Mouse (Mus musculus) MEL (cell line): ENCODE data around the gene Mrvi1. TPM values are rescaled to one million over a fixed set of nuclear protein-coding genes. Genes with fewer than 3 reads are reported as not detected.
A peak's percentile ranks its signal among the peaks of the same experiment; 100 is the strongest.

Source experiments
- DNase-seq: peaks from one replicate; pipeline ENCODE4 v3.0.0; 2011; ENCODE audit warnings: low read depth, low spot score
- H3K27ac ChIP-seq: 2 replicates; pipeline ENCODE4 v1.5.1; 2012; ENCODE audit warnings: low read depth, mild to moderate bottlenecking, control low read depth, low read length, moderate library complexity; ENCODE audit not compliant: control insufficient read depth
- H3K27me3 ChIP-seq, 2 experiments: fragments of 150-350 bp in 1 of 2; sonication (generic) in 1 of 2; 2 replicates each; pipeline ENCODE4 v1.6.1; 2012; ENCODE audit warnings: low read length in 2 of 2, mild to moderate bottlenecking in 2 of 2, improper control_type of control experiment in 1 of 2, moderate library complexity in 1 of 2; ENCODE audit not compliant: insufficient read depth in 2 of 2, control insufficient read depth in 1 of 2
- H3K36me3 ChIP-seq, 2 experiments: 2 replicates each; pipeline ENCODE4 v1.6.1; 2012 to 2014; ENCODE audit warnings: low read length in 2 of 2, improper control_type of control experiment in 1 of 2, inconsistent platforms in 1 of 2, mild to moderate bottlenecking in 1 of 2; ENCODE audit not compliant: insufficient read depth in 2 of 2, control insufficient read depth in 1 of 2
- H3K4me1 ChIP-seq, 2 experiments: fragments of 150-350 bp in 1 of 2; sonication (generic) in 1 of 2; 2 replicates each; pipeline ENCODE4 v1.6.1; 2012; ENCODE audit warnings: low read length in 2 of 2, improper control_type of control experiment in 1 of 2, mild to moderate bottlenecking in 1 of 2; ENCODE audit not compliant: insufficient read depth in 2 of 2, control insufficient read depth in 1 of 2
- H3K4me3 ChIP-seq, 2 experiments: fragments of 150-350 bp in 1 of 2; sonication (generic) in 1 of 2; 2 replicates each; pipeline ENCODE4 v1.5.1; 2012; ENCODE audit warnings: low read depth in 2 of 2, low read length in 2 of 2, mild to moderate bottlenecking in 2 of 2, moderate library complexity in 2 of 2, control low read depth in 1 of 2, improper control_type of control experiment in 1 of 2; ENCODE audit not compliant: control insufficient read depth in 1 of 2, insufficient read depth in 1 of 2
- H3K79me2 ChIP-seq: 2 replicates; pipeline ENCODE4 v1.6.1; 2012; ENCODE audit warnings: mild to moderate bottlenecking, low read length, moderate library complexity; ENCODE audit not compliant: control insufficient read depth, poor library complexity, insufficient read depth
- H3K9ac ChIP-seq: 2 replicates; pipeline ENCODE4 v1.6.1; 2012; ENCODE audit warnings: low read depth, mild to moderate bottlenecking, control low read depth, low read length, moderate library complexity; ENCODE audit not compliant: control insufficient read depth, poor library complexity, severe bottlenecking
- H3K9me3 ChIP-seq: fragments of 150-350 bp; sonication (generic); replicated peaks from 2 replicates; pipeline ENCODE4 v1.6.1; 2012; ENCODE audit warnings: mild to moderate bottlenecking, low read length, improper control_type of control experiment, moderate library complexity; ENCODE audit not compliant: insufficient read depth
- BHLHE40 ChIP-seq: IDR thresholded peaks from 2 replicates; pipeline ENCODE4 v1.6.1; 2012; ENCODE audit warnings: low read depth, mild to moderate bottlenecking, inconsistent platforms, low read length, improper control_type of control experiment, borderline replicate concordance
- CTCF ChIP-seq, 3 experiments: IDR thresholded peaks in 2 of 3; conservative IDR thresholded peaks in 1 of 3; 2 replicates each; pipeline ENCODE4 v1.5.1; 2011 to 2012; ENCODE audit warnings: low read length in 3 of 3, low read depth in 2 of 3, mild to moderate bottlenecking in 2 of 3, improper control_type of control experiment in 1 of 3, inconsistent platforms in 1 of 3, mixed read lengths in 1 of 3, moderate library complexity in 1 of 3; ENCODE audit not compliant: control insufficient read depth in 1 of 3, insufficient read depth in 1 of 3, poor library complexity in 1 of 3, severe bottlenecking in 1 of 3
- EP300 ChIP-seq, 2 experiments: IDR thresholded peaks; 2 replicates each; pipeline ENCODE4 v1.6.1; 2011; ENCODE audit warnings: improper control_type of control experiment in 2 of 2, low read length in 2 of 2, low read depth in 1 of 2, mild to moderate bottlenecking in 1 of 2
- GATA1 ChIP-seq: IDR thresholded peaks from 2 replicates; pipeline ENCODE4 v1.6.1; 2011; ENCODE audit warnings: low read depth, low read length, improper control_type of control experiment
- JUND ChIP-seq: IDR thresholded peaks from 2 replicates; pipeline ENCODE4 v1.6.1; 2011; ENCODE audit warnings: low read depth, mild to moderate bottlenecking, improper control_type of control experiment, low read length
- MAFK ChIP-seq: IDR thresholded peaks from 2 replicates; pipeline ENCODE4 v1.6.1; 2011; ENCODE audit warnings: low read depth, mild to moderate bottlenecking, low read length, improper control_type of control experiment, borderline replicate concordance
- MAZ ChIP-seq: IDR thresholded peaks from 2 replicates; pipeline ENCODE4 v1.6.1; 2012; ENCODE audit warnings: low read depth, mild to moderate bottlenecking, inconsistent platforms, low read length, improper control_type of control experiment
- MEF2A ChIP-seq: IDR thresholded peaks from 2 replicates; pipeline ENCODE4 v1.6.1; 2014; ENCODE audit warnings: low read depth, mild to moderate bottlenecking, inconsistent platforms, low read length, improper control_type of control experiment; ENCODE audit not compliant: poor library complexity, insufficient replicate concordance, severe bottlenecking; ENCODE audit errors: extremely low read depth
- MXI1 ChIP-seq: IDR thresholded peaks from 2 replicates; pipeline ENCODE4 v1.6.1; 2011; ENCODE audit warnings: mild to moderate bottlenecking, low read depth, low read length, improper control_type of control experiment
- MYC ChIP-seq: IDR thresholded peaks from 2 replicates; pipeline ENCODE4 v1.6.1; 2011; ENCODE audit warnings: low read depth, mild to moderate bottlenecking, low read length, improper control_type of control experiment, moderate library complexity
- POLR2AphosphoS5 ChIP-seq: IDR thresholded peaks from 2 replicates; pipeline ENCODE4 v1.6.1; 2012; ENCODE audit warnings: low read depth, borderline replicate concordance, mild to moderate bottlenecking, inconsistent platforms, low read length, moderate library complexity, mixed read lengths
- RAD21 ChIP-seq: IDR thresholded peaks from 2 replicates; pipeline ENCODE4 v1.6.1; 2011; ENCODE audit warnings: mild to moderate bottlenecking, low read depth, low read length, improper control_type of control experiment
- RCOR1 ChIP-seq: IDR thresholded peaks from 2 replicates; pipeline ENCODE4 v1.6.1; 2012; ENCODE audit warnings: low read depth, mild to moderate bottlenecking, inconsistent platforms, low read length, improper control_type of control experiment
- SIN3A ChIP-seq: IDR thresholded peaks from 2 replicates; pipeline ENCODE4 v1.6.1; 2012; ENCODE audit warnings: low read length, improper control_type of control experiment, inconsistent platforms
- UBTF ChIP-seq: IDR thresholded peaks from 2 replicates; pipeline ENCODE4 v1.6.1; 2012; ENCODE audit warnings: low read depth, mild to moderate bottlenecking, inconsistent platforms, low read length, improper control_type of control experiment, moderate library complexity, borderline replicate concordance; ENCODE audit not compliant: insufficient read depth
- USF1 ChIP-seq: IDR thresholded peaks from 2 replicates; pipeline ENCODE4 v1.6.1; 2014; ENCODE audit warnings: low read depth, mild to moderate bottlenecking, inconsistent platforms, low read length, improper control_type of control experiment, moderate library complexity
- ZC3H11A ChIP-seq: IDR thresholded peaks from 2 replicates; pipeline ENCODE4 v1.6.1; 2012; ENCODE audit warnings: low read depth, mild to moderate bottlenecking, inconsistent platforms, low read length, improper control_type of control experiment
- ZMIZ1 ChIP-seq: IDR thresholded peaks from 2 replicates; pipeline ENCODE4 v1.6.1; 2012; ENCODE audit warnings: low read depth, mild to moderate bottlenecking, inconsistent platforms, low read length, improper control_type of control experiment, moderate library complexity
- polyA plus RNA-seq, 2 experiments: library from polyadenylated mRNA; stranded (reverse) in 1 of 2; unstranded in 1 of 2; fragments of >175 nt in 1 of 2; fragments of >200 nt in 1 of 2; gene quantifications; 2 replicates each; pipeline versions ENCODE4 v1.2.1 to v1.2.4; 2012; ENCODE audit warnings: low replicate concordance in 2 of 2, low read depth in 1 of 2; ENCODE audit not compliant: insufficient read length in 2 of 2, insufficient read depth in 1 of 2, missing spikeins in 1 of 2
- total RNA-seq: library from RNA; depleted of rRNA; stranded (reverse); fragments of 300-350 nt; gene quantifications from 2 replicates; pipeline ENCODE4 v1.2.3, GENCODE M21; 2012

Mrvi1 gene
- total and polyA plus RNA-seq, 3 experiments = 0.19 to 0.92 TPM; not detected in 1

DNA sequence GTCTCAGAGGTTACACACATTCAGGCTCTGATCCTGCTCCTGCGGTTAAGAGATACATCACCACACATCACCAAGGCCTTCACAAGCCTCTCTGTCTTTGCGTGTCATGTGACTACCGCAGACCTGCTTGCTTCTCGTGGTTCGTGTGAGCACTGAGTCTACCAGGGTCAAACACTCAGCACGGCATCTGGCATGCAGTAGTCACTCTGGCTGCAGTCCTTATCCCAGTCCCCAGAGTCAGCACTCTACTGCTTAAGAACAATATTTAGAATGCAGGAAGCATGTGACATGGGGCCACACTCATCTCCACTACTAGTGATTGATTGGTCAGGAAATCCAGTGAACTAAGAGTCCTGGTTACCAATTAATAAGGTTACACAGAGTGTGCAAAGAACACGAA lies 66.3 kb downstream of the Mrvi1 start:
- Histone ChIP-seq H3K4me3 (no peak overlapping the region), H3K79me2 (no peaks in the 10 kb centered on the region), H3K9ac (no peak overlapping the region), H3K27ac (no peak overlapping the region), H3K9me3 (no peaks in the 10 kb centered on the region), H3K36me3 (peaks cover 0 to 24% of the 10 kb centered on the region in 2 experiments; a peak in 2 of 4 replicates), H3K27me3 (no peaks in the 10 kb centered on the region), H3K4me1 (peaks cover 11 to 39% of the 10 kb centered on the region in 2 experiments)
- TF ChIP-seq JUND = no peak
- TF ChIP-seq USF1 = peak; percentile 62
- DNase-seq = no peak

DNA sequence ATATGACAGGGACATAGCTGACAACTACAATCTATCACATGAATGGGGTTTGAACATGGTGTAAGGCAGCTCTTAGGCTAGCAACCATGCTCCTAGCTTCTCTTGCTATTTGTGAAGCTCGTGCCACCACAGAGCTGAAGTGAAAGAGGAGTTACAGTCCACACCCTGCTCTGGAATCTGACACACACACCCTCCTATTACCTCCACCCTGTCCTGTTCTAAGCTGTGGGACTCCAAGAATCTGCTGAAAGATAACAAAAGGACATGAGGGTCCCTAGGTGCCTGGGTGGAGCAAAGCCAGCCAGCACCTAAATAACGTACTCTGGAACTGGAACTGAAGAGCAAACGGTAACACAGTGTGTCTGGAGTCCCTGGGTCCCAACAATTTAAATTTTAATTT lies 67.7 kb downstream of the Mrvi1 start:
- DNase-seq = peak; percentile 38

DNA sequence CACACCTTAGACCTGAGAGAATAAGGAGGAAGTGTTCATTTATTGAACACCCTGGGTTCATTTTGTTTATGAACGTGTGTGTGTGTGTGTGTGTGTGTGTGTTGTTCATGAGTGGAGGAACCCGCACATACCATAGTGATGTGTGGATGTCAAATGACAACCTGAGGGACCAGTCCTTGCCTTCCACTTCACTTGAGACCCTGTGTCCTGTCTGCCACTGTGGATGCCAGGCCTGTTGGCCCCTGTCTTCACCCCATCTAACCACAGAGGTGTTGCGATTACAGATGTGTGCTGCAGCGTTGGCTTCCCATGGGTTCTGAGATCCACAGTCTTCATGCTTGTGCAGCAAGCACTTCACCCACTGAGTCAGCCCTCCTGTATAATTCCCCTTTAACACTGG lies 68.5 kb downstream of the Mrvi1 start:
- Histone ChIP-seq H3K9ac (no peak overlapping the region), H3K36me3 (peaks cover 0 to 17% of the 10 kb centered on the region in 2 experiments; a peak in 2 of 4 replicates)

More for the DNA sequence above, 67.7 kb downstream of the Mrvi1 start:
- Histone ChIP-seq H3K4me3 (no peak overlapping the region), H3K27ac (0 out of 2 replicates have a peak overlapping the region, but pooled peaks have one; percentile 16), H3K36me3 (peaks cover 0 to 23% of the 10 kb centered on the region in 2 experiments; a peak in 2 of 4 replicates), H3K79me2 (no peaks in the 10 kb centered on the region), H3K9ac (no peak overlapping the region), H3K27me3 (no peaks in the 10 kb centered on the region), H3K4me1 (peaks cover 9 to 32% of the 10 kb centered on the region in 2 experiments), H3K9me3 (no peaks in the 10 kb centered on the region)
- TF ChIP-seq RCOR1 (no peak), RAD21 (no peak), MYC (no peak), CTCF (IDR thresholded peaks at IDR 0.05 in 2 of 3, conservative IDR thresholded peaks at IDR 0.05 in 1 of 3; ENCODE audit: control insufficient read depth in 1 of 3, insufficient read depth in 1 of 3, low read depth in 2 of 3, low read length in 3 of 3, poor library complexity in 1 of 3, severe bottlenecking in 1 of 3) (no peak), MAFK (no peak), BHLHE40 (no peak), MAZ (no peak), JUND (no peak), MXI1 (no peak), MEF2A (no peak), ZC3H11A (no peak)

More for the DNA sequence above, 68.5 kb downstream of the Mrvi1 start:
- Histone ChIP-seq H3K27ac (no peak overlapping the region), H3K4me3 (no peak overlapping the region), H3K27me3 (no peaks in the 10 kb centered on the region), H3K9me3 (no peaks in the 10 kb centered on the region), H3K4me1 (peaks cover 6 to 24% of the 10 kb centered on the region in 2 experiments), H3K79me2 (no peaks in the 10 kb centered on the region)
- TF ChIP-seq POLR2AphosphoS5 (no peak), UBTF (no peak), GATA1 (no peak), EP300 (IDR thresholded peaks at IDR 0.05; ENCODE audit: low read depth in 1 of 2, low read length in 2 of 2) (no peak), MEF2A (no peak), SIN3A (no peak), JUND (no peak), ZMIZ1 (no peak)
- no peak for DNase-seq
